Mouse (Mus musculus): ENCODE data around the gene Tmem30b. TPM values are rescaled to one million over a fixed set of nuclear protein-coding genes. Genes with fewer than 3 reads are reported as not detected.

Gene Tmem30b
- polyA plus RNA-seq, 1 experiment: not detected

GRCm38 (mm10) chr12:73574632-73575031, 28.4 kb upstream of the Tmem30b start:
- TF ChIP-seq GATA1 (IDR thresholded peaks at IDR 0.05; ENCODE audit: low read length): no peak

- TF ChIP-seq GATA1 (IDR thresholded peaks at IDR 0.05; ENCODE audit: low read length): no peak
Measured at GRCm38 (mm10) chr12:73565620-73565969, 19.4 kb upstream of the Tmem30b start.

- TF ChIP-seq GATA1 (IDR thresholded peaks at IDR 0.05; ENCODE audit: low read length): no peak
Measured at GRCm38 (mm10) chr12:73564795-73565619, 18.8 kb upstream of the Tmem30b start.

DNA sequence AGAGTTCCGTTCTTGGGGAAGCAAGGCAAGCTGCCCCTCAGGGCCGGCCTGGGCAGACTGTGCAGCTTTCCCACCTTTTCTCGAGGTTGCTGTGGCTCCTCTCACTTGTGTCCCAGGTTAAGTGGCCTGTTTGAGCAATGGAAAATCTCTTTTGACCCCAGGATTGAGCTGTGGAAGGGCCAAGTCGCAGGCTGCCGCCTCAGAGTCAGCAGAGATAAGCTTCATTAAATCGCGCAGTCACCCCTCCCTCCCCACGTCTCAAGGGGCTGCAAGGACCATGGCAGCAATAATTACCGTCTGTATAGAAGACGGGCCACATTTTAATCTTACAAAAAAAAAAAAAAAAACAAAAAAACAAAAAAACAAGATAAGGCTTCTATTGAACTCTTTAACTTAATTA, 18.0 kb upstream of the Tmem30b start:
- TF ChIP-seq GATA1 (IDR thresholded peaks at IDR 0.05; ENCODE audit: low read length): no peak

DNA sequence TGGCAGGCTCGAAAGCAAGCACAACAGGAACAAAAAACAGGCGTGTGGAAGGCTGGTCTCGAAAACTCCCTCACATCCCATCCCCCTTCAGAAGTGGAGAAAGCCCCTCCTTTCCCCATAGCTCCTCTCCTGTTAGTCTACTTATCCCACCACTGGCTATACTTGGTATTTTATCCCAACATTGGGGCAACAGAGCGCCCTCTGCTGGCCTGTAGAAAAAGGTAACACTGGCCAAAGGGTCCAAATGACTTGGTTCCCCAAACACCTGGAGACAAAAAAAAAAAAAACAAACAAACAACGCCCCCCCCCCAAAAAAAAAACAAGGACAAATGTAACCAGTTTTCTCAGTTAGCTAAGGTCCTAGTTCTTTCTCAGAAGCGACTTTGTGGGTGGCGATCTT, 13.9 kb upstream of the Tmem30b start:
- TF ChIP-seq GATA1 (IDR thresholded peaks at IDR 0.05; ENCODE audit: low read length): no peak

DNA sequence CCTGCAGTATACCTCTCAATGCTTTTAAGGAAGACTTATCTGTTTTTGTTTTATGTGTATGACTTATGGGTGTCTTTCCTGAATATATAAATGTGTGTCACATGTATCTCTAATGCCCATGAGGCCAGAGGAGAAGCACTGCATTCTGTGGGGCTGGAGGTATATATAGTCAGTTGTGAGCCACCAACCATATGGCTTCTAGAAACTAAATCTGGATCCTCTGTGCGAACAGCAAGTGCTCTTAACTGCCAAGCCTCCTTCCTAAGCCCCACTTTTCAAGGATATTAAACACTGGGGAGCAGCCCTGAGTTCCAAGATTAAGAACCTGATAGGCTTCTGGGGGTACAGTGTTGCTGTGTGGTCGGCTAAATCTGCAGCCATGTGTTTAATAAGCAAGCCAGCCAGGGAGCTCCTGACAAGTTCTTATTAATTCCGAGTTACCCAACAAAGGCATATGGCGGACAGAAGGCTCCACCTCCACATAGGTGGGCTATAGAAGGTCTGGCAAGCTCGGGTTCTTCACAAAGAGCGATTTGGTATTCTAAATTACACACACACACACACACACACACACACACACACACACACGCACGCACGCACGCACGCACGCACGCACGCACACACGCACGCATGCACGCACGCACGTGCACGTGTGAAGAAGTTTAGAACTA, 12.5 kb upstream of the Tmem30b start:
- TF ChIP-seq GATA1 (IDR thresholded peaks at IDR 0.05; ENCODE audit: low read length): no peak

DNA sequence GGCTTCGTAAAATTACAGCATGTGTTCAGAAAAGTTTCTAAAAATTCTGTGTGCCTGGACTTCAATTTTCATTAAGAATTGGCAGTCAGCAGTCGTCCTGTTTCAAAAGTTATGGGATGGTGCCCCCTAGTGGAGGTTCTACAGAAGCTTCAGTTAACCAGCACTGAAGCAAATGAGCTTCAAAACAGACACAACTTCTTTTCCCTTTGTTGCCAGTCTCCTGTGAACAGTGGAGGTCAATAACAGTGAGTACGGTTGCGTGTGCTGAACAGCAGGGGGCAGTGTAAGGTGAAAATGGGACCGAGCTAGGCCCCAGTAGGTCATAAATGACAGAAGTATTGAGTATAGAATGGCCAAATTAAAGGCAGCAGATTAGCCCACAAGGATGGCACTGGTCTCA, 8.0 kb upstream of the Tmem30b start:
- TF ChIP-seq GATA1 (IDR thresholded peaks at IDR 0.05; ENCODE audit: low read length): no peak

DNA sequence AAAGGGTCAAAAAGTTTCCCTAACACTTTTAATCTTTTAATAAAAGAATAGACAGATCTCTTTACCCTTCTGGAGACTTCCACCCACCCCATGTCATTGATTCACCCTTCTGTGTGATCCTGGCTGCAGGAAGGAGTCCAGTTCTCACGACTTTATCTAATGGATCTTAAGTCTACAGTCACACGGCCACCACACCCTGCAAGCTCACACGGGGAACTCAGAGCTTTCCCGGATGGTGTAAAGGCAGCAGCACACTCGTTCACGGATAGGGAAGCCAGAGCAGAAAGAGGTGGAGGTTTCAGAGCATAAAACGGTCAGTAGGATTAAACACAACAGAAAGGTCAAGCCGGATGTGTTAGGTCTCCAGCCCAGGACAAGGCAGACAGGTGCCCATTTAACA, 2.1 kb upstream of the Tmem30b start:
- no peak for TF ChIP-seq GATA1 (IDR thresholded peaks at IDR 0.05; ENCODE audit: low read length)

GRCm38 (mm10) chr12:73547646-73548045, 1.5 kb upstream of the Tmem30b start:
- no peak for TF ChIP-seq GATA1 (IDR thresholded peaks at IDR 0.05; ENCODE audit: low read length)

- no peak for TF ChIP-seq GATA1 (IDR thresholded peaks at IDR 0.05; ENCODE audit: low read length)
Measured at GRCm38 (mm10) chr12:73545672-73546085, 513 bp downstream of the Tmem30b start.

GRCm38 (mm10) chr12:73544736-73545671, 1.2 kb downstream of the Tmem30b start:
- TF ChIP-seq GATA1 (IDR thresholded peaks at IDR 0.05; ENCODE audit: low read length): no peak

- no peak for TF ChIP-seq GATA1 (IDR thresholded peaks at IDR 0.05; ENCODE audit: low read length)
Measured at GRCm38 (mm10) chr12:73543191-73543590, 3.0 kb downstream of the Tmem30b start.

DNA sequence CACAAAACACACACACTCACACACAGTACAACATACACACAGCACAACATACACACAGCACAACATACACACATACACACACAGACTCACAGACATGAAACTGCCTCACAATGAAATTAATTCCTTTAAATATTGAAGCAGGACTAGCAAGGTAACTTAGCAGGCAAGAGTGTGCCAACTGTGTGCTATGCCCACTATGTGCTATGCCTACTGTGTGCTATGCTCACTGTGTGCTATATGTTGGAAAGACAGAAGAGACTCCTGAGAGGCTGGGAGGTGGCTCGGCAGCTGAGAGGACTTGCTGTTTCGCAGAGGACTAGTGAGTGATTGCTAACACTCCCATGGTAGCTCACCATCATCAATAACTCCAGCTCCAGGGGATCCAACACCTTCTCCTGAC, 5.8 kb downstream of the Tmem30b start:
- TF ChIP-seq GATA1 (IDR thresholded peaks at IDR 0.05; ENCODE audit: low read length): no peak

GRCm38 (mm10) chr12:73539151-73539550, 7.0 kb downstream of the Tmem30b start:
- no peak for TF ChIP-seq GATA1 (IDR thresholded peaks at IDR 0.05; ENCODE audit: low read length)

DNA sequence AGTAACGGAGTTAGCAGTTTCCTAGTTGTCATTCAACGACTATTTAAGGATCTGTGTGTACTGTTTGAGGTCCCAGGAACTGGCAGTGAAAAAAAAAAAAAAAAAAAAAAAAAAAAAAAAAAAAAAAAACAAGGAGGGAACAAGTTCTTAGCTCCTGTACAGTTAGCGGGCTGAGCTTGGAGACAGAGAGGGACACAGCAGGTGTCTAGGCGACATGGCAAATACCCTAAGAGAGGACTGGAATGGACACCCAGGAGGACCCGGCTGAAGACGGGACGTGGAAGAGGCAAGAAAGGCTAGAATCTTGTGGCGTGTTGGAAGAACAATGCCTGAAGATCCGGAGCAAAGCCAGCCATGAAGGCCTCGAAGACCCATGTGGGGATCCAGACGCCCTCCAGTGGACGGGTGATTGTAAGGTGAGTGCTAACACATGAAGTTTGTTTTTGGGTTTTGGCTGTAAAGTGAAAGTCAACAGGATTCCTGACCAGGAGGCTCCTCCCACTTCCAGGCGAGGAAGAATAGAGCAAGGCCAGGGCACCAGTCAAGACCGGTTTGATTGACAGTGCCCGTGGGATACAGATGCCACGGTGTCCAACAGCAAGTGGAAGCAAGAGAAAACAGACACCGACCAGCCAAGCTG, 8.6 kb downstream of the Tmem30b start:
- TF ChIP-seq GATA1 (IDR thresholded peaks at IDR 0.05; ENCODE audit: low read length): no peak
